Mouse (Mus musculus) ES-E14 (cell line): ENCODE measurements around the gene Sult6b2. TPM values are rescaled to one million over a fixed set of nuclear protein-coding genes. Genes with fewer than 3 reads are reported as not detected.

Source experiments
- DNase-seq: peaks from one replicate; pipeline ENCODE4 v3.0.0-alpha.2; 2013; ENCODE audit warnings: low read depth, low spot score
- H3K27ac ChIP-seq: 2 replicates; pipeline ENCODE4 v1.5.1; 2012; ENCODE audit warnings: low read depth, mild to moderate bottlenecking, low read length, moderate library complexity, mixed read lengths; ENCODE audit not compliant: poor library complexity, insufficient read depth, severe bottlenecking
- H3K36me3 ChIP-seq: 2 replicates; pipeline ENCODE4 v1.6.1; 2012; ENCODE audit warnings: mild to moderate bottlenecking, low read length, moderate library complexity, mixed read lengths; ENCODE audit not compliant: control insufficient read depth, poor library complexity, insufficient read depth, severe bottlenecking
- H3K4me1 ChIP-seq, 2 experiments: fragments of 150-350 bp in 1 of 2; sonication (generic) in 1 of 2; 2 replicates each; pipeline ENCODE4 v1.6.1; 2012; ENCODE audit warnings: low read length in 2 of 2, mild to moderate bottlenecking in 1 of 2, mixed read lengths in 1 of 2; ENCODE audit not compliant: control insufficient read depth in 2 of 2, insufficient read depth in 2 of 2, poor library complexity in 1 of 2
- H3K4me3 ChIP-seq, 2 experiments: fragments of 150-350 bp in 1 of 2; sonication (generic) in 1 of 2; 2 replicates each; pipeline ENCODE4 v1.5.1; 2012; ENCODE audit warnings: low read length in 2 of 2, low read depth in 1 of 2, mild to moderate bottlenecking in 1 of 2, mixed read lengths in 1 of 2; ENCODE audit not compliant: insufficient read depth in 1 of 2, poor library complexity in 1 of 2, severe bottlenecking in 1 of 2
- H3K9ac ChIP-seq: 2 replicates; pipeline ENCODE4 v1.6.1; 2012; ENCODE audit warnings: low read depth, mild to moderate bottlenecking, low read length, mixed read lengths; ENCODE audit not compliant: poor library complexity, insufficient read depth, severe bottlenecking
- H3K9me3 ChIP-seq: fragments of 150-350 bp; sonication (generic); 2 replicates; pipeline ENCODE4 v1.6.1; 2012; ENCODE audit warnings: low read depth, mild to moderate bottlenecking, low read length; ENCODE audit not compliant: control insufficient read depth, insufficient read depth
- CHD2 ChIP-seq: IDR thresholded peaks from 2 replicates; pipeline ENCODE4 v1.6.1; 2014; ENCODE audit warnings: mild to moderate bottlenecking, low read depth, low read length, inconsistent platforms
- HCFC1 ChIP-seq: IDR thresholded peaks from 2 replicates; pipeline ENCODE4 v1.6.1; 2012; ENCODE audit warnings: low read length, inconsistent platforms, borderline replicate concordance; ENCODE audit not compliant: insufficient read depth
- MAFK ChIP-seq: IDR thresholded peaks from 2 replicates; pipeline ENCODE4 v1.6.1; 2014; ENCODE audit warnings: mild to moderate bottlenecking, low read depth, low read length, inconsistent platforms; ENCODE audit not compliant: insufficient read depth
- ZC3H11A ChIP-seq: IDR thresholded peaks from 2 replicates; pipeline ENCODE4 v1.6.1; 2012; ENCODE audit warnings: low read depth, mild to moderate bottlenecking, inconsistent platforms, low read length, borderline replicate concordance
- ZNF384 ChIP-seq: IDR thresholded peaks from 2 replicates; pipeline ENCODE4 v1.6.1; 2012; ENCODE audit warnings: low read depth, low read length, inconsistent platforms
- in situ Hi-C, 2 experiments: fragments of 600-800 bp; cut with MboI; formaldehyde crosslinking; loops; one replicate each; pipeline ENCODE4 v1.15.1; 2025; ENCODE audit warnings: low sequenced_read_pairs in 2 of 2, inconsistent platforms in 1 of 2; ENCODE audit not compliant: unreplicated experiment in 2 of 2
- total RNA-seq: library from RNA; depleted of rRNA; stranded (reverse); fragments of 300-350 nt; gene quantifications from 2 replicates; pipeline ENCODE4 v1.2.3, GENCODE M21; 2012; rRNA removed

Sult6b2 gene
- total RNA-seq, 1 experiment: 0.31 TPM

DNA sequence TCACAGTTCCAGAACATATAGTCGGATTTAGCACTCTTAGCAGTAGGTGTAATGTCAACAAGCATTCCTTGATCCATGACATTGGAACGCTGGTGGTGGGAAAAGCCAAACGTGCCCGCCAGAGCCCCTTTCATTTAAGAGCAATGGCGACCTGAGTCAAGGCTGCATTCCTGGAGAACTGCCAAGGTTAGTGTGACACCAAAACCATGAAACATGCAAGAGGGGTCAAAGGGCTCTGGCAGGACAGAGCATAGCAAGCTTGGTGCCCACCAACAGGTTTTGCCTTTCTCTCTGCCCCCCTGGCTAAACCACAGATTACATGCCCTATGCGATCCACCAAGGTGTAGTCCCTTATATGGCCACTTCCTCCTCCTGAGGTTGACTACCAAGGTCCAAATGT, 65.7 kb downstream of the Sult6b2 start:
- no peaks in the 10 kb centered on the region for H3K36me3 ChIP-seq
- DNase-seq: no peak
- H3K9me3 ChIP-seq: no peaks in the 10 kb centered on the region
- H3K27ac ChIP-seq: no peak overlapping the region
- no peak overlapping the region for H3K4me3 ChIP-seq
- in situ Hi-C loops: loop anchor here in 1 of 2 experiments (25.0 kb wide), 1 partner anchor 376 kb away; no protein-coding TSS in a partner anchor
- no peak for TF ChIP-seq ZC3H11A
- no peak for TF ChIP-seq CHD2
- no peak for TF ChIP-seq MAFK
- TF ChIP-seq HCFC1: no peak
- no peak for TF ChIP-seq ZNF384
- no peak overlapping the region for H3K9ac ChIP-seq
- H3K4me1 ChIP-seq: peaks cover 3 to 17% of the 10 kb centered on the region in 2 experiments; a peak in 3 of 4 replicates

DNA sequence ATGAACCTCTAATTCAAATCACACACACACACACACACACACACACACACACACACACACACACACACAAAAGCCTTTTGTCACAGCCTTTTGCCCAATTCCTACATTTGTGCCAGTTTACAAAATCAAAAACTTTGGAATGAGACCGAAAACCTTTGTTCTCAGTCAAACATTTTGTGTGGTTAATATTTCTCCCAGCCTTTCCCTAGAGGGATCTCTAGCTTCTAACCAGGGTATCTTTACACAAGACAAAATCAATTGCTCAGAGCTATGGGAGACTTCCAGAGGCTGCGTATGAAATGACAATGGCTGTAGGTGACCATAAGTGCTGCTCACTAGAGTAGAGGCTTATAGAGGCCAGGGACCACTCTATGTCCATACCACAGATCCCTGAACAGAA, 66.1 kb downstream of the Sult6b2 start:
- Histone ChIP-seq H3K4me3 (no peak overlapping the region), H3K36me3 (no peaks in the 10 kb centered on the region), H3K9ac (no peak overlapping the region), H3K9me3 (no peaks in the 10 kb centered on the region), H3K4me1 (peaks cover 3 to 13% of the 10 kb centered on the region in 2 experiments; a peak in 2 of 4 replicates), H3K27ac (no peak overlapping the region)
- in situ Hi-C loops: loop anchor here in 1 of 2 experiments (25.0 kb wide), 1 partner anchor 376 kb away; no protein-coding TSS in a partner anchor
- TF ChIP-seq ZC3H11A (no peak), HCFC1 (no peak), CHD2 (no peak), MAFK (no peak), ZNF384 (no peak)
- DNase-seq: no peak

DNA sequence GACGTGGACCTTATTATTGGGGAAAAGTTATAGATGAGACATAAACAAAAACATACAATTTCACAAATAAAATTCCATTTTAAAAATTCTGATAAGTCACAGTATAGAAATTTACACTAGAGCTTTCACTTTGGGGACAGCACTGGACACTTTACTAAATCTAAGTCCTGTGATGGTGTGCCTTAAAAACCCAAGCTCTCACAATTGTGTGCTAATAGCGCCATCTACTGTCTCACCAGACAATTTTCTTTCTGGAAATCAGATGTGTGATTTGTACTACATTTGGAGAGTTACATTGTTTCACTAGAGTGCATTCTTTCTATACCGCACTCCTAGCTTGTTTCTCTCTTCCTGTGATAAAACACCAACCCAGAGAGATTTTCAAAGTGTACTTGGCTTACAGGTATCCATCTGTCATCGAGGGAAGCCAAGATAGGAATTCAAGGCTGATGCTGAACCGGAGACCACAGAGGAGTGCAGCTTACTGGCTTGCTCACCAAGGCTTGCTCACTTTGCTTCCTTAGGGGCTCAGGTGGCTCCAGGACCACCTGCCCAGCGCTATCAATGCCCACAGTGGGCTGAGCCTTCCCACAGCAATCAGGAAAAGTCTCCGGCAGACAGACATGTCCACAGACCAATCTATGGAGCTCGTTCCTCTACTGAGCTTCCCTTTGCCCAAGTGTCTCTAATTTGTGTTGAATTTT, 68.8 kb downstream of the Sult6b2 start:
- H3K27ac ChIP-seq: no peak overlapping the region
- no peak overlapping the region for H3K4me3 ChIP-seq
- H3K36me3 ChIP-seq: no peaks in the 10 kb centered on the region
- no peaks in the 10 kb centered on the region for H3K9me3 ChIP-seq
- TF ChIP-seq ZC3H11A (peak; percentile 87), HCFC1 (no peak)
- H3K9ac ChIP-seq: no peak overlapping the region
- in situ Hi-C loops: loop anchor here in 1 of 2 experiments (25.0 kb wide), 1 partner anchor 373 kb away; no protein-coding TSS in a partner anchor
- 0 out of 4 replicates have a peak, but pooled peaks cover 0 to 2% of the 10 kb centered on the region in 2 experiments for H3K4me1 ChIP-seq
- no peak for DNase-seq

Other genes starting within 250 kb of the Sult6b2 start
- 0.26 and 0.58 TPM in 2 replicates for gene Kcnj8, start 232.9 kb downstream of the Sult6b2 start, total RNA-seq
- gene Abcc9, start 102.2 kb downstream of the Sult6b2 start, total RNA-seq: 0.05 and 0.13 TPM in 2 replicates
- gene Cmas, start 47.8 kb downstream of the Sult6b2 start, total RNA-seq: 50.3 and 61.0 TPM in 2 replicates
- gene St8sia1, start 159.9 kb upstream of the Sult6b2 start, total RNA-seq: 8.2 and 10.1 TPM in 2 replicates